Mouse (Mus musculus): ENCODE measurements around the gene Gnai3. TPM values are rescaled to one million over a fixed set of nuclear protein-coding genes. Genes with fewer than 3 reads are reported as not detected.

Gnai3 gene
- polyA plus RNA-seq, 1 experiment from 2014 or later, result 172 TPM

GRCm38 (mm10) chr3:108096226-108096625 is 49.7 kb downstream of the Gnai3 start:
- no peaks in the 10 kb centered on the region for H3K4me1 ChIP-seq (ENCODE audit: insufficient read depth)
- no peaks in the 10 kb centered on the region for H3K36me3 ChIP-seq (ENCODE audit: insufficient read depth)
- H3K27ac ChIP-seq (ENCODE audit: low read depth), result no peak overlapping the region
- 71% methylated on average over 8 of the region's 8 CpGs for WGBS
- no peak overlapping the region for H3K4me3 ChIP-seq (ENCODE audit: low read depth, low read length)
- no peak overlapping the region for H3K9ac ChIP-seq
- no peak for TF ChIP-seq CTCF (IDR thresholded peaks at IDR 0.05; ENCODE audit: low read depth)
- no peaks in the 10 kb centered on the region for H3K9me3 ChIP-seq (ENCODE audit: low read depth, low read length)
- ATAC-seq (ENCODE audit: insufficient read depth), result no peak
- DNase-seq, result no peak
- H3K4me2 ChIP-seq, result no peak overlapping the region
- H3K27me3 ChIP-seq (ENCODE audit: insufficient read depth, low read length), result no peaks in the 10 kb centered on the region

- ATAC-seq (ENCODE audit: insufficient read depth), result no peak
- Histone ChIP-seq H3K9ac (no peak overlapping the region), H3K27ac (ENCODE audit: low read depth) (no peak overlapping the region), H3K4me3 (ENCODE audit: low read depth, low read length) (no peak overlapping the region), H3K27me3 (ENCODE audit: insufficient read depth, low read length) (no peaks in the 10 kb centered on the region), H3K4me1 (ENCODE audit: insufficient read depth) (no peaks in the 10 kb centered on the region), H3K36me3 (ENCODE audit: insufficient read depth) (no peaks in the 10 kb centered on the region), H3K4me2 (no peak overlapping the region), H3K9me3 (ENCODE audit: low read depth, low read length) (no peaks in the 10 kb centered on the region)
- no peak for DNase-seq
- no peak for TF ChIP-seq CTCF (IDR thresholded peaks at IDR 0.05; ENCODE audit: low read depth)
- 88% methylated on average over 12 of the region's 12 CpGs for WGBS
These were observed 50.8 kb downstream of the Gnai3 start for GRCm38 (mm10) chr3:108094976-108095760.

- H3K36me3 ChIP-seq (ENCODE audit: insufficient read depth), result no peaks in the 10 kb centered on the region
- no peaks in the 10 kb centered on the region for H3K27me3 ChIP-seq (ENCODE audit: insufficient read depth, low read length)
- H3K9ac ChIP-seq, result no peak overlapping the region
- WGBS, result 70% methylated on average over 1 of the region's 1 CpGs
- ATAC-seq (ENCODE audit: insufficient read depth) (no peak), DNase-seq (no peak)
- no peak for TF ChIP-seq CTCF (IDR thresholded peaks at IDR 0.05; ENCODE audit: low read depth)
- H3K9me3 ChIP-seq (ENCODE audit: low read depth, low read length), result no peaks in the 10 kb centered on the region
- H3K4me2 ChIP-seq, result no peak overlapping the region
- H3K4me1 ChIP-seq (ENCODE audit: insufficient read depth), result no peaks in the 10 kb centered on the region
- H3K4me3 ChIP-seq (ENCODE audit: low read depth, low read length), result no peak overlapping the region
- no peak overlapping the region for H3K27ac ChIP-seq (ENCODE audit: low read depth)
These were observed 51.8 kb downstream of the Gnai3 start for GRCm38 (mm10) chr3:108094146-108094545.

DNA sequence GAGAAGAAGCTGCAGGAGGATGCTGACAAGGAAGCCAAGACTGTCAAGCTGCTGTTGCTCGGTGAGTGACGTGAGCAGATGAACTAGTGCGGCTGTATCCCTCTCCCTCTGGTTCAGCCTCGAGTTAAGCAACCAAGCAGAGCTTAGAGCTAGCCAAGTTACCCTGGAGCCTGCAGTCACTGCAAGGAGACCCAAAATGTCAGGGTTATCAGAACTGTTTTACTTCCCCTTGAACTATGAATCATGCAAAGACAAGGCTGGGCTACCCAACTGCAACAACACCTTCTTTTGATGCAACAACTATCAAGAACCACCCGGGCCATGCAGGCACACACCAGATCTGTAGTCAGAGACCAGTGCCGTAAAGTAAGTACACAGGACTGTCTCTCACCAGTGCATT is 52.6 kb downstream of the Gnai3 start:
- no peak for DNase-seq

DNA sequence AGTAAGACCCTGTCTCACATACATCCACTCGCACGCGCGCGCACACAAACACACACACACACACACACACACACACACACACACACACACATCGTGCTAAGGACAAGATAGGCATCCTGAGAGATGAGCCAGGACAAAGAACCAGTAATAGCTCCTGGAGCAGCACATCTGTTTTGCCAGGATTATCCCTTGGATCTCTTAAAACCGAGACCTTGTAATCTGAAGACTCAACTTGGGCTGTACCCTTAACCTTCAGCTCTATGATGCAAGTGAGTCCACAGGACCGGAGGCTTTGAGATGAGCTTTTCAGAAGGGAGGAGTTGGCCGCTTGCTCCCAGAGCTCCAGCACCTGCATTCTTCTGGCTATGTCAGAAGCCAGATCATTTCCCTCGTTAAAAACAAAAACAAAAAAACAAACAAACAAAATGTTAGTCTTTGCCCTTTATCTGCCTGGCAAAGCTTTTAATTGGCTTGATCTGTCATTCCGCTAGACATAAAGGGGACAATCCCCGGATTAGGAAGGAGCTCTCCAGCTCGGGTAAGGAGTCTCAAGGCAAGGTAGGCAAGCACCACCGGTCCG is 53.3 kb downstream of the Gnai3 start, which contains the start of gene Gnat2:
Gene Gnat2 (plus strand): TSS at position 254 of the 580 bp plus-strand sequence.
- no peaks in the 10 kb centered on the region for H3K9me3 ChIP-seq (ENCODE audit: low read depth, low read length)
- H3K4me2 ChIP-seq, result no peak within 1 kb of the TSS
- DNase-seq, result no peak
- no peak within 1 kb of the TSS for H3K9ac ChIP-seq
- ATAC-seq (ENCODE audit: insufficient read depth), result no peak
- 75% methylated on average over 15 of the region's 15 CpGs for WGBS
- no peaks in the 10 kb centered on the region for H3K27me3 ChIP-seq (ENCODE audit: insufficient read depth, low read length)
- no peak within 1 kb of the TSS for H3K27ac ChIP-seq (ENCODE audit: low read depth)
- no peak within 1 kb of the TSS for H3K4me3 ChIP-seq (ENCODE audit: low read depth, low read length)
- no peaks in the 10 kb centered on the region for H3K36me3 ChIP-seq (ENCODE audit: insufficient read depth)
- H3K4me1 ChIP-seq (ENCODE audit: insufficient read depth), result no peaks in the 10 kb centered on the region
- no peak for TF ChIP-seq CTCF (IDR thresholded peaks at IDR 0.05; ENCODE audit: low read depth)

More for the DNA sequence above, 52.6 kb downstream of the Gnai3 start:
- no peaks in the 10 kb centered on the region for H3K4me1 ChIP-seq (ENCODE audit: insufficient read depth)
- no peak overlapping the region for H3K27ac ChIP-seq (ENCODE audit: low read depth)
- no peaks in the 10 kb centered on the region for H3K27me3 ChIP-seq (ENCODE audit: insufficient read depth, low read length)
- H3K36me3 ChIP-seq (ENCODE audit: insufficient read depth), result no peaks in the 10 kb centered on the region
- no peaks in the 10 kb centered on the region for H3K9me3 ChIP-seq (ENCODE audit: low read depth, low read length)
- 56% methylated on average over 6 of the region's 6 CpGs for WGBS
- no peak overlapping the region for H3K4me3 ChIP-seq (ENCODE audit: low read depth, low read length)
- H3K9ac ChIP-seq, result no peak overlapping the region
- TF ChIP-seq CTCF (IDR thresholded peaks at IDR 0.05; ENCODE audit: low read depth), result no peak
- H3K4me2 ChIP-seq, result no peak overlapping the region
- no peak for ATAC-seq (ENCODE audit: insufficient read depth)

DNA sequence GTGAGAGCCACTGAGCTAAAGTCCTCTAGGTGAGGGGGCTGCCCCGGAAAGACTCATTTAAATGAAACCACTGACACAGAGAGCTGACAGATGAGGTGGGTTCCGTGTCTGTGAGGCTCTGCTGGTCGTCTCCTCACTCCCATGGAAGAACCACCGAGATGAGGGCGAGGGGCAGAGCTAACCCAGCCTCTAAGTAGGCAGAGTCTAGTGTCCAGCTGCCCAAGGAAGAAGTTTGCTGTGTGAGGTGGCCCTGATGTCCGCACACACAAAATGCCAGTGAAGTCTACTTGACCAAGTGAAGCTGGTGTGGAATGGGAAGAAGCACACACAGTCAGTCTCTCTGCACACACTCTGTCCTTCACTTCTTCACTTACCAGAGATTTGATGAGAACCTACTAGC is 53.9 kb downstream of the Gnai3 start:
- Histone ChIP-seq H3K9me3 (ENCODE audit: low read depth, low read length) (no peaks in the 10 kb centered on the region), H3K27me3 (ENCODE audit: insufficient read depth, low read length) (no peaks in the 10 kb centered on the region), H3K9ac (no peak overlapping the region), H3K36me3 (ENCODE audit: insufficient read depth) (no peaks in the 10 kb centered on the region), H3K4me3 (ENCODE audit: low read depth, low read length) (no peak overlapping the region), H3K27ac (ENCODE audit: low read depth) (no peak overlapping the region), H3K4me1 (ENCODE audit: insufficient read depth) (0 out of 2 replicates have a peak, but pooled peaks cover 5% of the 10 kb centered on the region), H3K4me2 (no peak overlapping the region)
- WGBS, result 64% methylated on average over 6 of the region's 6 CpGs
- DNase-seq (no peak), ATAC-seq (ENCODE audit: insufficient read depth) (no peak)
- TF ChIP-seq CTCF (IDR thresholded peaks at IDR 0.05; ENCODE audit: low read depth), result no peak

GRCm38 (mm10) chr3:108090561-108090960 is 55.4 kb downstream of the Gnai3 start:
- no peaks in the 10 kb centered on the region for H3K9me3 ChIP-seq (ENCODE audit: low read depth, low read length)
- no peak overlapping the region for H3K27ac ChIP-seq (ENCODE audit: low read depth)
- 77% methylated on average over 2 of the region's 2 CpGs for WGBS
- no peak overlapping the region for H3K4me3 ChIP-seq (ENCODE audit: low read depth, low read length)
- H3K9ac ChIP-seq, result no peak overlapping the region
- ATAC-seq (ENCODE audit: insufficient read depth), result no peak
- no peak for TF ChIP-seq CTCF (IDR thresholded peaks at IDR 0.05; ENCODE audit: low read depth)
- no peak for DNase-seq
- H3K36me3 ChIP-seq (ENCODE audit: insufficient read depth), result no peaks in the 10 kb centered on the region
- H3K27me3 ChIP-seq (ENCODE audit: insufficient read depth, low read length), result no peaks in the 10 kb centered on the region
- peaks cover 9% of the 10 kb centered on the region for H3K4me1 ChIP-seq (ENCODE audit: insufficient read depth)
- no peak overlapping the region for H3K4me2 ChIP-seq

Measured in lung, embryonic 14.5 days (tissue).